Comparison of ENCODE assay signal across 7 mouse cellular contexts in genomic region chr9:53254368-53254767, GRCm38 (mm10). TPM values are rescaled to one million over a fixed set of nuclear protein-coding genes. Genes with fewer than 3 reads are reported as not detected.
DNase-seq lines count a peak whose midpoint lies in the region.

No protein-coding gene starts in this region.

- DNase-seq in MN1 (ENCODE audit: low spot score): peak; percentile 72
- DNase-seq in brain, embryonic 18.5 days (ENCODE audit: low read depth, low spot score): peak; percentile 45
- peak; percentile 64 for DNase-seq in forebrain, embryonic 10.5 days (ENCODE audit: extremely low spot score, low spot score)
- DNase-seq in heart, postnatal 4 days: peak; percentile 84
- peak; percentile 81 to 86 for DNase-seq in layer of hippocampus, postnatal 10 days (ENCODE audit: low spot score in 2 of 2)
- DNase-seq in lung, postnatal 4 days: peak; percentile 59 to 82
- peak; percentile 59 to 61 for DNase-seq in right cerebral cortex, postnatal 36 days (ENCODE audit: low spot score in 2 of 2)

- H3K27me3 ChIP-seq in forebrain, embryonic 10.5 days (ENCODE audit: poor library complexity, severe bottlenecking): no peaks in the 10 kb centered on the region

- WGBS in forebrain, embryonic 10.5 days: 19% methylated on average over 4 of the region's 4 CpGs

- H3K27ac ChIP-seq in forebrain, embryonic 10.5 days: no peak overlapping the region

- H3K36me3 ChIP-seq in forebrain, embryonic 10.5 days (replicated peaks): no peaks in the 10 kb centered on the region

- H3K9me3 ChIP-seq in forebrain, embryonic 10.5 days: no peaks in the 10 kb centered on the region

- H3K4me1 ChIP-seq in forebrain, embryonic 10.5 days: peaks cover 11% of the 10 kb centered on the region

- H3K4me3 ChIP-seq in forebrain, embryonic 10.5 days: no peak overlapping the region

RNA-seq across cellular contexts. Expression of gene Ddx10, which starts 6.5 kb away (rescaled TPM):
- polyA plus RNA-seq in forebrain, embryonic 10.5 days (2016; fragmentation: Nextera tagmentation; extraction: Ambion mirVana): 31.5 and 32.3 TPM in 2 replicates
- 10 to 100 TPM; 12.1 to 12.8 TPM for total RNA-seq in heart, postnatal 4 days (2021)
- 10 to 100 TPM; 21.9 to 22.5 TPM for total RNA-seq in layer of hippocampus, postnatal 10 days (2021)

RNA-seq across cellular contexts. Expression of gene Exph5, which starts 47.1 kb away (rescaled TPM):
- 0.58 and 0.66 TPM in 2 replicates for polyA plus RNA-seq in forebrain, embryonic 10.5 days (2016; fragmentation: Nextera tagmentation; extraction: Ambion mirVana)
- total RNA-seq in heart, postnatal 4 days (2021): under 1 TPM; 0.36 to 0.38 TPM
- total RNA-seq in layer of hippocampus, postnatal 10 days (2021): 1 to 10 TPM; 1.7 to 2.1 TPM
